Mouse (Mus musculus) embryo, embryonic 11 days (tissue): ENCODE data around the gene Rras2.
A peak's percentile ranks its signal among the peaks of the same experiment; 100 is the strongest.

Experiments used
- DNase-seq: peaks from one replicate; pipeline ENCODE4 v3.0.0-alpha.2; 2015

Rras2 gene

DNA sequence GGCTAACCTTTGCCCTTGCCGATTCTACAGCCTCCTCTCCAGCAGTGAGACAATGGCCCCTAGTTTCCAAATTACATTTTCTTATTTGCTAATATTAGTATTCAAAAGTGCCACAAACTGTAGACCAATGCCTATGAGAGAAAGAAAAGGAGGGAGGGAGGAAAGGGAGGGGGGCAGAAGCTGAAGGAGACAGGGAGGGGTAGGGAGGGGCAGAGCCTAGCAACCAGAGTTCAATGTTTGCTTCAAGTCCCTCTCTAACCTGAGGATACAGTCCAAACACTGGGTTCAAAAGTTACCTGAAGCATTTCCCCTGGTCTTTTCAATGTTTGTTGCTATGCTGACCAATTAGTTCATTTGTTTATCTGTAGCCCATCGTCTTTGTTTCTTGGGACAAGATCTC lies 7.1 kb downstream of the Rras2 start:
- DNase-seq: no peak

DNA sequence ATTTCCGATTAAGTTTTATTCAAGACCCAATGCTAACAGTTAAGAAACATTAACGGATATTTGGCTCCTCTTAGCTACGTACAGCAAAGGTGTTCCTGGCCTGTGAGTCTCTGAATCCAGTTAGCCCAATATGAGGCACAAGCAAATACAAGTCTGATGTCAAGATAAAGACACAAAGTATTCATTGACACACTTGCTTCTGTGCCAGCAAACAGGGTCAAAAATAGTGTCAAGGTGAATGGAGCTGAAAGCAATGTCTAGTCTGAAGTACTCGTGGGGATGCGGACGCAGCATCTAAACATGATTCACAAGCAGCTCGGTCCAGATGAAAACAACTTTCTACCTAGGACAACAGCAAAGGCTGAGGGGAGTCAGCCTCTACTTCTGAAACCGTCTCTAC lies 11.7 kb downstream of the Rras2 start:
- no peak for DNase-seq

DNA sequence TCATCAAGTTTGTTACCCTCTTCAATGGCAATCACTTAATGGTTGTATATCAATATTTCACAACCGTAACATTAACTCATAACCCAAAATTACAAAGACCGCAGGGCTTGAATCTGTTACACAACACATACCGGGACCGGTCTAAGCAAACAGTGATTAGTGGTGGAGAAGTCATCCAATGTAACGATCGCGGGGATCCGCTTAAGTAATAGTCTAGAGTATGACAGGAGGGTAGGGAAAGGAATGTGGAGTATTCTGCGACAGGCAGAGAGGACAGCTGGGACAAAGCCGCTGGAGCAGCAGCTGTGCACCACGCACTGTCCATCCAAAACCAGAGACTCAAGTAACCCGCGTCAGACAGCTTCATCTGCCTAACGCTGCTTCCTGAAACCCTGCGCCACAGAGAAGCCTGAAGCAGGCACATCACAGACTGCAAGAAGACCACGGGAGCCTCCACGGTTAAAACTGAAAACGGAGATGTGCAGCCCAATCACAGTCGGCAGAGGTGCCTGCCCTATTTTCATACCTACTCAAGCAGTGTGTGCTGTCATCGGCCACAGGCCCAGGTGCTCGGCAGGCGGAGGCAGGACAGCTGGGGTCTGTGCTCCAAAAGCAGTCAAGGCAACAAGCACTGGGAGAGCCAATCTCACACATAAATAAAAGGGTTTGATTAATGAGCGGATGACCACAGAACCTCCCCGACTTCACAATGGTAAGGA lies 13.8 kb downstream of the Rras2 start:
- no peak for DNase-seq

DNA sequence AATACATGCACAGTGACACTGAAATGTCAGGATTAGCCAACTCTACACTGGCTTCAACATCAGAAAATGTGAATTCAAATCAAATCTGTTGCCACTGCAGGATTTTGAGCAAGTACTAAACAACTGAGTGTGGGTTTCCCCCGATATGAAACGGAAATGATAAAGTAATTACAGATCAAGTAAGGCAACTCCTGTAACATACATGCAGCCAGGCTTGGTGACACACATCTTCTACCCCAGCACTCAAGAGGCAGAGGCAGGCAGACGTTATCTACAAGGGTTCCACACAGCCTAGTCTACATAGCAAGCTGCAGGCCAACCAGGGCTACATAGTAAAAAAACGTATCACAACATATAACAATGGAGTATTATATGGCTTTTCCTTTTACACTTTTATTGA lies 14.4 kb downstream of the Rras2 start:
- no peak for DNase-seq

DNA sequence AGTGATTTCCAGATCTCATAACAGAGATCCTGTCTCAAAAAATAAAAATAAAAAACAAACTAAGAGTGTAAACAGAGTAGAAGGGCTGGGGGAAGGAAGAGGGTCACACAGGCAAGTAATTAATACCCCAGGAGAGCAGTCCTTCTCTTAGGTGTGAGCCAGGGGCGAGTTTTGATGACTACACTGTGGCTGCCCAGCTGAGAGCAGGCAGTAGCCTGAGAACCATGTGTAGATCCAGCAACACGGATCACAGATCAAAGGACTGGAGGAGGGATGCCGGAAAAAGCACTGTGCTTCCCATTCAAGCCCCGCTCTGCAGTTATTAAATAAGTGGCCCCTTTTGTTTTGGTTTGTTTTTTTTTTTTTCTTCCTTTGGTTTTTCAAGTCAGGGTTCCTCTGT lies 15.0 kb downstream of the Rras2 start:
- no peak for DNase-seq

DNA sequence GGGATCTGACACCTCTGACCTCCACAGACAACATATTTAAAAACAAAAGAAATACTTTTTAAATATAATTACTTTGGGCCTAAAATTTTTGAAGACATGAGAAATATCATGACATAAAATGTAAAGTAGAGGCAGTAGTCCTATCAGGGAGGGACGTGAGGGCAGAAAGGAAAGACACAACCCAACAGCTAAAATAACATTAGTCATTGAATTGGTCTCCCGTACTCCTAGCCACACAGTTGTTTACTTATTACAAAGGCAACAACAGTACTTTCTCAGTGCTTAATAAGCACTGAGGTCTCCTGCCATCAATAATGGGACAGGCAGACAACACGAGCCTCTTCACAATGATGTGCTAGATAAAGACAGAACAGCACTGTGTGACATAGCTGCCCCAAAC lies 16.2 kb downstream of the Rras2 start:
- DNase-seq: no peak

DNA sequence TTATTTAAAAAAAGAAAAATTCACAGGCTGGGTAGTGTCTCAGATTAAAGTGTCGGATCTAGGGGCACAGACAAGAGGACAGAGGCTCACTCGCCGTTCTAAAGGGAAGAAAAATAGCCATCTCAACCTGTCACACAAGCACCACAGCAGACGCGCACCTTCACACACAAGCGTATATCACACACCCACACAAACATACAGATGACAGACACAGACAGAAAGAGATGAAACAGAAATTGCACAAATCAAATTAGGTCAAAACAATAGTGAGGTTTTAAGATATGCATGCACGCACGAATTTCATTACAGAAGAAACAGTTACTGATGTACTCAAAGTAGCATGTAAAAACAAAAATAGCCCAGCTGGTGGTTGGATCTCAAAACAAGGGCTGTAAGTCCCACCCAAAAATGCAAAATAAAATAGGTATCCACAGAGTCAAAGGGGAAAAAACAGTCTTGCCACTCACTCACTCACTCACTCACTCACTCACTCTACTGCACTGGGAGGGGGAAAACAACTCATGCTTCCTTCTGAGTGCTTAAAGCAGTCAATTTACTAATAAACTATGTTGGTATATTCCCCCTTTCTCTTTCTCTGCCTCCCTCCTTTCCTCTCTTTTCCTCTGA lies 23.9 kb downstream of the Rras2 start:
- DNase-seq: no peak

DNA sequence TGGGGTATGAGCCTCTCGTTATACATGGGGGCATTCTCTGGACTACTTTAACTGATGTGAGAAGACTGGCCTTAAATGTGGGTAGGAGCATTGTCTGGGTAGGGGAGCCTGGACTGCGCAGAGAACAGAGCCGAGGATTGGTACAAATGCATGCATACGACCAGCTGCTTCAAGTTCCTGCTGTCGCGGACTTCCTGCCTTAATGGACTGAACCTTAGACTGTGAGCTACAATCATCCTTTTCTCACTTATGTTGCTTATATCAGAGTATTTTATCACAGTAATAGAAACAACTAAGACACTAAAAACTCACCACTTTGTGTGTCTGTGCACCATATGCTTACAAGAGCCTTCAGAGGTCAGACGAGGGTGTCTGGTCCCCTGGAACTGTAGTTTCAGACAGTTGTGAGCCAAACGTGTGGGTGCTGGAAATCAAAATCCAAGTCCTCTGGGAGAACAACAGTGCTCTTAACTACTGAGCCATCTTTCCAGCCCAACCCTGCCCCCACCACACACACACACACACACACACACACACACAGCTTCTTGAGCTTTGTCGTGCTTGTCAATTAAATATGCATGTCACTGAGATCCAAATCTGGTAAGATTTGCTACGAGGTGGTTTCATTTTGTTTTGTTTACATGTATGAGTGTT lies 26.6 kb downstream of the Rras2 start:
- no peak for DNase-seq

DNA sequence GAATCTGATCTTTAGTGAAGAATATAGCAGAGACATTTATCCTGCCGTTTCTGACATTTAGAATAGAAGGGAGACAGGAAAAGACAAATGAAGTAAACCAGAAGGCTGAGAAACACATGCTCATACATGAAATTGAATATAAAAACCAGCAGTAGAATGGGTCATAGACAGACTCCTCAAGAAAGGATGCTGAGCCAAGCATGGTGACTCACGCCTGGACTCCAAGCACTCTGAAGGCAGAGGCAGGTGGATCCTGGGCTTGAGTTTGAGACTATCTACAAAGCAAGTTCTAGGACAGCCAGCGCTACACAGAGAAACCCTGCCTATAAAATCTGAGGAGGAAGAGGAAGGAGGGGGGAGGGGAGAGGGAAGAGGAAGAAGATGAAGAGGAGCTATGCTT lies 27.4 kb downstream of the Rras2 start:
- no peak for DNase-seq

DNA sequence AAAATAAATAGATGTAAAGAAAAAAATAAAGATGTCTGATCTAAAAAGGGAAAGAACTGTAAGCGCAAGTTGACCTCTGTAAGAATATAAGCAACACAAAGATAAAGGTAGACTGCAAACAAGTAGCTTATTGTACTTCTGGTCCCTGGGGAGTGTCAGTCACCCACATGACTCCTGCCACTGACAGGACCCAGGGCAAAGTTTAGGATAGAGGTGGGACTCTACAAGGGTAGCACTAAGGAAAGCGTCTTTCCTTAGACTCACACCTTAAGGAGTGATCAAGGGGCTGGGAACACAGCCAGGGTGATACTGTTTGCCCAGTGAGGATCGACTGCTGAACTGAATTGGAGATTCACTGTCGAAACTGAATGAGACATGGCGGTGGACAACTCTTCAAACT lies 28.7 kb downstream of the Rras2 start:
- no peak for DNase-seq

DNA sequence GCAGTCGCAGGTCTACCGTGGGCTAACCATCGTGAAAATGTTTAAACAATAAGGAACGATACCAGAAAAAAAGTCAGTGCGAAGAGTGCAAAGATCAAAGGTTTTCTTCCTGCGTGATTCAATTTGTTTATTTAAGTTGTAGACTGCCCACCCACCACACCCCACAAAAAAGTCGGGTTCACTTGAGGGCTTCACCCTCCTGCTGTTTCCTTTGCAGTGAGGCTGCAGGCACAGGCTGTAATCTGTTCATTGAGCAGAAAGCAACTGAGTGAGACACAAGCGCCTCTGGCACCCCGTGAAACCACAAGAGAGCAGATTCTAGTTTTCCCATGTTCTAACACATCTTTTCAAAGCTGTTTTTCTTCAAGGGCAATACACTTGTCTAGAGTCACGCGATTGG lies 29.6 kb downstream of the Rras2 start:
- no peak for DNase-seq

DNA sequence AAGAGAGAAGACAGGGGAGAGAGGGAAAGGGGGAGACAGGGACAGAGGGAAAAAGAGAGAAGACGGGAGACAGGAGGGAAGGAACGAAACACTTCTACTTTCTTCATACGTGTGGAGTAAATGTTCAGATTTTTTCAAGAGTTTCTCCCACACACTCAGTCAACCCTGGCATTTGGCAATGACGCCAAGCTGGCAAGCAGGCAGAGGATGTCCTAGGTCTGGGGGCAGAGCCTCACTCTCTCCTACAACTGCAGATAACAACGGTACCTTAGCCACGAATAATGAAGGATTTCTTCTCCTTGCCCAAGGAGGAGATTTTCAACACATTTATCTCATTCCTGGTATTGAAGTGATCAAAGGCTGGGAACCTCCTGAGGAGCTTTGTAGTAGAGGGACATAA lies 30.2 kb downstream of the Rras2 start:
- DNase-seq: no peak

DNA sequence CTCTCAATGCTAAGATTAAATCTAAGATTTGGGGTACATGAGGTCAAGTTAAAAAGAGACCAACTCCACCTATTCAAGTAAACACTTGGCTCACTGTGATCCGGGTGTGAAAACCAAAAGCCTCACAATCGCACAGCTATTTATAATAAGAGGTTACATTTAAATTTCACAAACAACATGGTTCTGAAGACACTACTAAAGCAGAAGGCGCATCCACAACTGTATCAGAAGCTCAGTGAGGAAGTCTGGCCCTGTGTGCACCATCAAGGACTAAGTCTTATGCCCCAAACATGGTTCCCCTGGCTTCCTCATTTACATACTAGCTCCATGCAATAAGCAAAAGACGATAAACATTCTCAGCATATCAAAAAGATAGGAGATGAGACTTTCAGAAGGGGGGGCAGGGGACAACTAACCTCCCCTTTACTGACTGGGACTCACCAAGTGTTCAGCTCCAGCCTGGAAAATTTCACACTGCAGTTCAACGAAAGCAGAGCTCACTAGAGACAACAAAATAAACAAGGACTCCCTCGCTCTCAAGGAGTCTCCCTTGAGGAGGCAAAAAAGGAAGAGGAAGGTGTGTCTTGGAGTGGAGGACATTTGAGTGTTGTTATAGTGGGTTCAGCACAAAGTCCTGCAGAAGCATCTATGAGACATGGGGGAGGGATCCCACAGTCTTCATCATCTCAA lies 31.4 kb downstream of the Rras2 start:
- no peak for DNase-seq

DNA sequence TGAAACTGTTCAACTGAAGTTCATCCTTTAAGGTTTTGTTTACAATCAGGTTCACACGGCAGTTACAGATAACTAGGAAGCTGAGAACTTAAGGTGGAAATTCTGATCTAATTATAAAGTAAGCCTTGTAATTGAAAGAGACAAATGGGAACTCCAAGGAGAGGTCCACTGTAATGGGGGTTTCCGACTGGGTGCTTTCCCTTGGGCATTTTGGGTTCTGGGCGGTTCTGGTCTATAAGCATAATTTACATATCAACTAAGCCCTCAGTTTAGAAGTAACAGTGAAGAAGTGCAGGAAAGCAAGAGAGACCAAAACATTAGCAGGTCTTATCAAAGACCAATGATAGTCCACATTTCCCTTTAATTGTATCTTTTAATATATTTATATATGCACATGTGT lies 33.8 kb downstream of the Rras2 start:
- no peak for DNase-seq

DNA sequence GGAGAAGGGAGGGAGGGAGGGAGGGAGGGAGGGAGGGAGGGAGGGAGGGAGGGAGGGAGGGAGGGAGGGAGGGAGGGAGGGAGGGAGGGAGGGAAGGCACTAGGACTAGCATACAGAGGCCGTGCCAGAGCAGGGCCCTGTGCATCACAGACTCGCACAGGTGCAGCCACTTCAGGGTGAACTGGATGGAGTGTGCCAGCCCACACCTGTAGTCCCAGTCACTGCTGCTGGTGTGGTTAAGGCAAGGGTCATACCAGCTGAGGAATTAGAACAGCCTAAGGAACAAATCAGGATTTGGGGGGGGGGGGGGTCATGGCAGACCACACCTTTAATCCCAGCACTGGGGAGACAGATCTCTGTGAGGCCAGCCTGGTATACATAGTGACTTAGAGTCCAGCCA lies 34.5 kb downstream of the Rras2 start:
- DNase-seq: no peak

DNA sequence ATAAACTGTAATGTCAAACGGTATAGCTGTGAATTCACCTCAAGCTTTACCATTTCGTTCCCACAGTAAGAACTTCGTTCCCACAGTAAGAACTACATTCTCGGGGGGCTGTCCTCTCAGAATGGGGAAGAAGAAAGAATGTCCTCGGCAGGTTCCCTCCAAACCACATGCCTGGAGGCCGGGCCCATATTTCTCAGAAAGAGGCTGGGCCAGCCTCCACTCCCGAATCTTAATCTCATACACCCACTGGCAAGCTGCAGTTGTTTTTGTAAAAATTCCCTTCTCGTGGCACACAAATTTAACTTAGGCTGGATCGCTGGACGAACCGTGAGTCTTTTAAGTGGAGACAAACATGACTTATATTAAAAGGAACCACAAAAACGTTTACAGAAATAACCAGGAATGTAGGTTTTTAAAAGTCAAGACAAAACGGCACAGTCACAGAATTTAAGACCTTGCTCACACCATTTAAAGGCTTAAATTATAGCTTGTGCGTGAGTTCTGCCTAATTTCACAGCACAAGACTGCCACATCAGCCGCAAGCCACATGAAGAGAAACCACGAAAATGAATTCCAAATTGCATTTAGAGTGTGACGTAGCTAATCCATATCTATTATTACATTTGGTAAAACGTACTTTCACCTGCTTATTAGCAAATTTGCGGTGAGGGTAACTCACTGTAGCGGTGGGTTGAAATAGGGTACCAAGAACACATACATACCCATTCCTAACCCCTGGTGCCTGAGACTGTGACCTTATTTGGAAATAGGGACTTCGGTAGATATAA lies 35.8 kb downstream of the Rras2 start:
- no peak for DNase-seq

DNA sequence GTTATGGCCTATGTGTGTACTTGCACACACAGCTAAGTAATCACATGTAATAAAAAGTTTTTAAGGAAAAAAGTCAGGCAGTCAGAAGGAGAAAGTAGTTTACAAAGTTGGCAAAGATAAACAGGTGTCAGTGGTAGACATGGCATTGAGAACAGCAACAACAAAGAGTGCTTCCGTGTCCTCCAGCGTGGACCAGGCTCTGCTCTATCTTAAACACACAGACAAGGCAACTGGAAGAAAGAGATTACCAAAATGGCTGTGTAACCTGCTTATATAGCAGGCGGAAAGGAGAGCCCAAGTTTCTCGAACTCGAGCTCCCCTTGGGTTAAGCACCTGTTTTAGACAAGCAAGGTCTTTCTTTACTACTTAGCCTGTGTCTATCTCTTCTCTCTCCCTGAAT lies 37.3 kb downstream of the Rras2 start:
- DNase-seq: no peak

DNA sequence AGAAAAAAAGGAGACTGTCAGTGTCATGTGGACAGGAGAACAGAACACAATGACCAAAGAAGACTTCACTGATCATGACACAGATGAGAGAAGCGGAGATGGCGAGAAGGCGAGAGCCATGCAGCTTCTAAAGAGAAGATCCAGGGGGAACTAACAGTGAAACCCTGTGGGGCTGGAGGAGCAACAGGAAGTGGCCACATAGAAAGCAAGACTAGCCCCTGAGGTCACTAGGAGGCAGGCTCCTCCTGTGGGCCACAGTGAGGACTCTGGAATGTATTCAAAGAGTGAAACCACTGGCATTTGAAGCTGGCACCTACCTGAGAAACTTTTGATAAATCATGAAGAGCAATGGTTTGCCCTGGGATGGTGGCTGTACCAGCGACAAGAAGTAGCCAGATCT lies 38.2 kb downstream of the Rras2 start:
- no peak for DNase-seq

DNA sequence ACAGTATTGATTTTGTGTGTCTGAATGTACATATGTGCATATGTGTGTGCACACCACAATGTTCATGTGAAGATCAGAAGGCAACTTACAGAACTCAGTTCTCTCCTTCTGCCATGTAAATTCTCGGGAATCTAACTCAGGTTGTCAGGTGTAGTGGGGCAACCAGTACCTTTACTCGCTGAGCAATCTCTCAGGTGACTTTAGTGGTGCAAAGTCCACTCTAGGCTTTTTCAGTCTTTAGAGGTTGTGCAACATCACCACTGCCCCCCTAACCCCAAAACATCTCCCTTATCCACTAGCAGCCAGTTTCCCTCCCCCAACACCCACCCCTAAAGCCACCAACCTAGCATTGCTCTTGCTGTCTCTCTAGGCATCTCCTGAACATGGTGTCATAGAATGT lies 43.0 kb downstream of the Rras2 start:
- no peak for DNase-seq

DNA sequence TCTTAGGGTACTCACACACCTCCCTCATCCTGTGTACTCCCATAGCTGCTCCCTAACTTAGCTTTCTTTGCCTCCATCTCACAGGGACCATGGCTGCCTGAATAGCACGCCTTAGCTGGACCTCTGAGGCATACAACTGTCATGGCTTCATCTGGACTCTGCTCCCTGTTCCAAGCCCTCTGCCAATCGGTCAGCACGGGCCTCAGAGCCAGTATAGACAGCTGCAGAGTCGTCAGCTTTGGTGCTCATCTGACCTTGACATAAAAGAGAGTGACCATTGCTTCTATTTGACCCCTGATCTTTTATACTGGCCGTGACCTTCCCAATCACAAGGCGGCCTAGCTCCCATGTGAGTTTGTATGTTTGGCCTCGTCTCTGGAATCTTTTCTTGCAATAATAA lies 43.4 kb downstream of the Rras2 start:
- DNase-seq: no peak

DNA sequence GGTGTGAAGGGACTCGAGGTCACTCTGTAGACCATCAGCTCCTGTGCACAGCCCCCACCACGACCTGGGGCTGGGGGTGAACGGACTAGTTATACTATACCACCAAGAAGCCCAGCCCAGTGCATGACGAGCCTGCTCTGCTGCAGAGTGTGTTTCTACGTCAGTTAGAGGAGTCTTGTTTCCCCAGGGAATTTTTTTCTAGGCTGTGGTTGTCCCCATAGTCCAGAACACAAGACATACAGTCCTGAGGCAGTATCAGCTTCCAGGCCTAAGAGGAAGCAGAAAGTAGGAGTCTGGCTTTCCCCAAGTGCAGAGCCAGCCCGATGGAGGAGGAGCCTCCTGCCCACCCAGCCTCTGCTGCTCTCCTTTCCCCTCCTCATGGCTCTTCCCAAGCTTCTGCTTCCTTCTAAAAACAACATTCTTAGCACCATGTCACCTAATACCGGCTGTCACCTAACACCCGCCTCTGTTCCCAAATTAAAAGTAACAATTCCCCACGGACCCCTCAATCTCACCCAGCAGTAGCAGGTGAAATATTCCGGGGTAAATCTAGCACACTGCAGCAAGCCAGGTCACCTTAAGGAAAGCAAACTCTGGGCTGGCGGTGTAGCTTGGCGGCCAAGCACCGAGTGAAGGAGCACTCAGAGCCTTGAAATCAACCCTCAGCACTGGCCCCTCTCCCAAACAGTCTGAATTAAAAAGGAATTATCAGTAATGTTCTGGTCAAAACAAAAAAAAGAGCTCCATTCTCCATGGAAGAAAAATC lies 45.5 kb downstream of the Rras2 start:
- DNase-seq: peak; percentile 51

DNA sequence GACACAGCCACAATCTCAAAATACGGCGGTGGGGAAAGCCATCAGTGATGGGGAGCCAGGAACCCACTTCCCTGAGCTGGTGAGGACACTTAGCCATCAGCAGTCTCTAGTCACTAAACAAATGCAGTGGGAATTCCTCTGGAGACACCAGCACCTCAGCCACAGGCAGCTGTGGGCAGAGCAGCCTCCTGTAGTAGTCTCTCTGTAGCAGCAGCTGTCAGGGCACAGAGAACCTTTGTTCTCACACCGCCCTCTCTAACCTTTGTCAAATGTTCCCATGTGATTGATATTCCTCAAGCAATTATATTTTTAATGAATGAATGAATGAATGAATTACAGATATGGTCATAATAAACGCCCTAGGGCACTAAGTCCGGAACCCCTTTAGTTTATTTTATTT lies 46.2 kb downstream of the Rras2 start:
- DNase-seq: no peak
